Mouse (Mus musculus): ENCODE measurements around the gene Rpl13.

- no peak for TF ChIP-seq CTCF (IDR thresholded peaks at IDR 0.05; ENCODE audit: control insufficient read depth, insufficient read depth, insufficient replicate concordance, low read depth, low read length)
- no peak for TF ChIP-seq POLR2A (IDR thresholded peaks at IDR 0.05; ENCODE audit: control insufficient read depth, low read depth, low read length)
These were observed 20.5 kb downstream of the Rpl13 start for GRCm38 (mm10) chr8:123122670-123123069.
